Mouse (Mus musculus) urinary bladder, adult 18-20 months (tissue): ENCODE measurements at regions not wholly inside any gene's neighbourhood (a gene's known extent, or its start where the extent isn't known, plus 50 kb on each side); places are given as distances from the start of the nearest gene placed in this dataset.

ENCODE experiments used
- DNase-seq, 2 experiments: peaks; one replicate each; pipeline ENCODE4 v3.0.0; 2022; ENCODE audit warnings: low spot score in 2 of 2, mixed read lengths in 2 of 2

GRCm38 (mm10) chr15:11774717-11775116, 132.4 kb downstream of the Npr3 start:
- DNase-seq = no peak

- DNase-seq = no peak
These were observed 136.5 kb downstream of the Npr3 start for GRCm38 (mm10) chr15:11770596-11770995.

GRCm38 (mm10) chr15:11757963-11758362, 149.1 kb downstream of the Npr3 start:
- DNase-seq = no peak

- no peak for DNase-seq
These were observed 150.3 kb downstream of the Npr3 start for GRCm38 (mm10) chr15:11756786-11757185.

- no peak for DNase-seq
These were observed 153.9 kb downstream of the Npr3 start for GRCm38 (mm10) chr15:11753216-11753615.

- DNase-seq = no peak
These were observed 156.2 kb downstream of the Npr3 start for GRCm38 (mm10) chr15:11750893-11751292.

- no peak for DNase-seq
These were observed 157.6 kb downstream of the Npr3 start for GRCm38 (mm10) chr15:11749509-11749908.

- no peak for DNase-seq
These were observed 158.8 kb downstream of the Npr3 start for GRCm38 (mm10) chr15:11748306-11748705.

GRCm38 (mm10) chr15:11746754-11747153, 160.3 kb downstream of the Npr3 start:
- no peak for DNase-seq

GRCm38 (mm10) chr15:11745629-11746372, 161.3 kb downstream of the Npr3 start:
- no peak for DNase-seq

GRCm38 (mm10) chr15:11744903-11745302, 162.2 kb downstream of the Npr3 start:
- DNase-seq = no peak

- DNase-seq = no peak
These were observed 162.8 kb downstream of the Npr3 start for GRCm38 (mm10) chr15:11744296-11744695.

- no peak for DNase-seq
These were observed 164.3 kb downstream of the Npr3 start for GRCm38 (mm10) chr15:11742820-11743219.

- DNase-seq = no peak
These were observed 164.7 kb downstream of the Npr3 start for GRCm38 (mm10) chr15:11742346-11742729.

GRCm38 (mm10) chr15:11741598-11742345, 165.3 kb downstream of the Npr3 start:
- DNase-seq = no peak

- DNase-seq = no peak
These were observed 169.6 kb downstream of the Npr3 start for GRCm38 (mm10) chr15:11737436-11738000.

- DNase-seq = no peak
These were observed 172.3 kb downstream of the Npr3 start for GRCm38 (mm10) chr15:11734639-11735265.

- no peak for DNase-seq
These were observed 177.7 kb downstream of the Npr3 start for GRCm38 (mm10) chr15:11729381-11729780.

- no peak for DNase-seq
These were observed 181.2 kb downstream of the Npr3 start for GRCm38 (mm10) chr15:11725620-11726530.

GRCm38 (mm10) chr15:11720645-11721044, 186.4 kb downstream of the Npr3 start:
- no peak for DNase-seq

GRCm38 (mm10) chr15:11716168-11716842, 190.8 kb downstream of the Npr3 start:
- no peak for DNase-seq
